Mouse (Mus musculus) embryonic facial prominence, embryonic 13.5 days (tissue): ENCODE results near the gene Med16. TPM values are rescaled to one million over a fixed set of nuclear protein-coding genes. Genes with fewer than 3 reads are reported as not detected.

Source experiments
- ATAC-seq: fragments of 200-750 bp; cut with Nextera tagmentation; 2 replicates; pipeline ENCODE4 v1.8.0; 2017; ENCODE audit warnings: low read depth; ENCODE audit not compliant: insufficient number of reproducible peaks, insufficient read depth, low FRiP score, low TSS enrichment
- H3K27ac ChIP-seq: fragments of 300-500 bp; sonication (generic); 2 replicates; pipeline ENCODE4 v1.5.1; 2015; ENCODE audit warnings: moderate library complexity, mild to moderate bottlenecking, inconsistent platforms
- H3K27me3 ChIP-seq: fragments of 300-500 bp; sonication (generic); 2 replicates; pipeline ENCODE4 v1.6.1; 2015; ENCODE audit warnings: mild to moderate bottlenecking, inconsistent platforms
- H3K36me3 ChIP-seq: fragments of 300-500 bp; sonication (generic); 2 replicates; pipeline ENCODE4 v1.6.1; 2015; ENCODE audit warnings: mild to moderate bottlenecking, inconsistent platforms
- H3K4me1 ChIP-seq: fragments of 300-500 bp; sonication (generic); 2 replicates; pipeline ENCODE4 v1.6.1; 2015; ENCODE audit warnings: inconsistent platforms
- H3K4me2 ChIP-seq: fragments of 300-500 bp; sonication (generic); 2 replicates; pipeline ENCODE4 v1.6.1; 2015; ENCODE audit warnings: moderate library complexity, mild to moderate bottlenecking, inconsistent platforms
- H3K4me3 ChIP-seq: fragments of 300-500 bp; sonication (generic); 2 replicates; pipeline ENCODE4 v1.5.1; 2015; ENCODE audit warnings: mild to moderate bottlenecking, inconsistent platforms
- H3K9ac ChIP-seq: fragments of 300-500 bp; sonication (generic); 2 replicates; pipeline ENCODE4 v1.6.1; 2015; ENCODE audit warnings: mild to moderate bottlenecking, inconsistent platforms
- H3K9me3 ChIP-seq: fragments of 300-500 bp; sonication (generic); 2 replicates; pipeline ENCODE4 v1.6.1; 2016; ENCODE audit warnings: inconsistent platforms
- WGBS: fragments of 180-500 bp; shearing (Covaris S2); methylation state at CpG from one replicate; pipeline ENCODE4 v1.1.7; 2015; ENCODE audit warnings: mixed read lengths; 5-methylcytosine and 5-hydroxymethylcytosine counted together
- polyA plus RNA-seq: library from polyadenylated mRNA; unstranded; fragments of >200 nt; fragmentation: Nextera tagmentation; extraction: Ambion mirVana; gene quantifications from 2 replicates; pipeline ENCODE4 v1.2.1, GENCODE M21; 2015

Med16 gene
- polyA plus RNA-seq, 1 experiment from 2014 or later: 49.3 TPM

DNA sequence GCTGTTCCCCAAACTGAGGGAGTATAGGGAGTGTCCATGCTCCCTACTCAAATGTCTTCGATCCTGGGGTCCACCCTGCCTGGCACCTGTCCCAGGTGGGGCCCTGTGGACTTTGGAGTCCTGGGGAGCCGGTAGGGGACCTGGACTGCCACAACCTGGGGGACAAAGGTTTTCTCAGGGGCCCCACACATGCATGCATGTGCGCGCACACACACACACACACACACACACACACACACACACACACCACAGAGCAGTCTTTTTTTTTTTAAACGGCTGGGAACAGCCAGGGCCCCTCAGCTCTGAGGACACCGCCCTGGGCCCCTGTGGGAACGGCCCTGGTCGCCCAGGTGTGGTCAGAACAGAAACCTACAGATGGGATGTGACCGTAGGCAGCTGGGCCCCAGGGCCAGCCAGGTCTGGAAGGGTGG is 34.8 kb upstream of the Med16 start:
- Histone ChIP-seq H3K36me3 (peaks cover 56% of the 10 kb centered on the region), H3K27ac (peak overlapping the region; percentile 33; the same call in 1 of the 2 replicates), H3K4me1 (peaks cover 50% of the 10 kb centered on the region), H3K27me3 (no peaks in the 10 kb centered on the region), H3K4me3 (no peak overlapping the region), H3K9me3 (no peaks in the 10 kb centered on the region), H3K4me2 (no peak overlapping the region), H3K9ac (no peak overlapping the region)
- 66% methylated on average over 9 of the region's 9 CpGs for whole genome bisulfite sequencing
- no peak for ATAC-seq

DNA sequence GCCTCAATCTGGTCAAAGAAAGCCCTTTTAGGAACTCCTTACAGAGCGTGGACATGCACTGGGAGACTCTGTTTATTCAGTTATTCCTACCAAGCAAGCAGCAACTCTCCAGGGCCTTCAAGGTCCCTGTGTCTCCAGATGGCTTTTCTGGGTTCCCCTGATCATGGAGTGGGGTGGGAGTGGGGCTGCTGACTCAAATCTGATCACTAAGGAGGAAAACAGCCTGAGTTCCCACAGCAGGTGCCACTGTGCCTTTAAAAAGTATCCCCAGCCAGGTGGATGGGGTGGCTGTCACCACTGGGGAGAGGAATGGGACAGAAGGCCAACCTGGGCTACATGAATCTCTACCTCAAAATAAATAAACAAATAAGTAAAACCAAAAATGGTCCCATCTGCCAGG is 34.3 kb upstream of the Med16 start:
- peaks cover 53% of the 10 kb centered on the region for H3K4me1 ChIP-seq
- no peak for ATAC-seq

DNA sequence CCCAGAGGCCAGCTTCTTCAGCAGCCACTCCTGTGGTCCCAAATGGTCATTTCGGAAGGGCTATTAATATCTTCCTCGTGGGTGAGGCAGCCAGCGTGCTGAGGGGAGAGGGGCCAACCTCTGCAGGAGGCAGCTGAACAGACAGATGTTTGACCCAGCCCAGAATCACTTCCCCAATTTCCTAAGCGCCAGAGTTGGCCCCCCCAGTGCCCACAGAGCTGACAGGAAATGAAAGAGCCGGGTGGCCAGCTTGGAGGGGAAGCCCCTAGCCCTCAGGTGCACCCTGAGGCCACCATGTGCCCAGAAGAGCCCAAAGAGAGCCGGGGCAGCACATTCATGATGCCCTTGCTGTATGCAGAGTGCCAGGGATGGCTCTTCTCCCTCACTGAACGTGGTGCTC is 32.0 kb upstream of the Med16 start:
- peaks cover 58% of the 10 kb centered on the region for H3K4me1 ChIP-seq

More for the DNA sequence above, 34.3 kb upstream of the Med16 start:
- WGBS: 84% methylated on average over 1 of the region's 1 CpGs
- Histone ChIP-seq H3K4me3 (no peak overlapping the region), H3K36me3 (peaks cover 55% of the 10 kb centered on the region), H3K4me2 (no peak overlapping the region), H3K27me3 (no peaks in the 10 kb centered on the region), H3K9me3 (no peaks in the 10 kb centered on the region), H3K27ac (peak overlapping the region; percentile 33; the same call in 1 of the 2 replicates), H3K9ac (no peak overlapping the region)

DNA sequence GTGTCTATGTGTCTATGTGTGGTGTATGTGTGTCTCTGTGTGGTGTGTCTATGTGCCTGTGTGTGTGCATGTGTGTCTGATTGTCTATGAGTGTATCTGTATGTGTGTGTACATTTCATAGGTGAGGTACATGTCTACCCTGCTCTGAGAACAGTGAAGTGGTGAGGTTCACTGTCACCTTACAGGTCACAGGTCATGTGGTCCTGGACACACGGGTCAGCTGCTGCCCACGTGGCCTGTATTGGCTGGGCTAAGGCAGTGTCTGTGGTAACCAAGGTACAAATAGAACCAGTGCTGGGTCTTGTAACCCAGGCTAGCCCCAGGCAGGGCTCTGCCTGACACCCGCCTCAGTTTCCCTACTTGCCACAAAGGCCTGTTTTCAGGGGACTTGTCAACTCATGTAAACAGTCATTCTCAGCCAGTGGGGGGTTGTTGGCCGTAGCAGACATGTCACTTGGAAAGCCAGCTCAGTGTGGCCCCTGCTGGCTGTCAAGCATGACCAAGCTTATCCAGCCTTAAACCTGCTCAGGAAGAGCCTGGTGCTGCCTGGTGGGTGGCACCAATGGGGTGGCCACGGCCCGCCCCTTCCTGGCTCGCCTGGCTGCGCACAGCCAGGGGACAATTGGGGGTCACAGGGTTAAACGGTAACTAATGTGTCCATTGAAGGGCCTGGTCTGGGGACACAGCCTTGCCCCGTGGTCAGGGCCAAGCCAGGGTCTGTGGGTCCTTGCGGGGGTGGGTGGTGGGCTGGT is 29.2 kb upstream of the Med16 start:
- Histone ChIP-seq H3K36me3 (peaks cover 65% of the 10 kb centered on the region), H3K27me3 (no peaks in the 10 kb centered on the region), H3K27ac (no peak overlapping the region), H3K9ac (peak overlapping the region; percentile 27; the same call in 1 of the 2 replicates), H3K4me1 (peaks cover 53% of the 10 kb centered on the region), H3K9me3 (no peaks in the 10 kb centered on the region), H3K4me2 (no peak overlapping the region), H3K4me3 (no peak overlapping the region)
- no peak for ATAC-seq
- 51% methylated on average over 11 of the region's 11 CpGs for WGBS

More for the DNA sequence above, 32.0 kb upstream of the Med16 start:
- no peaks in the 10 kb centered on the region for H3K9me3 ChIP-seq
- no peak overlapping the region for H3K4me2 ChIP-seq
- no peak overlapping the region for H3K27ac ChIP-seq
- no peak for ATAC-seq
- WGBS: 67% methylated on average over 7 of the region's 7 CpGs
- H3K4me3 ChIP-seq: no peak overlapping the region
- peaks cover 47% of the 10 kb centered on the region for H3K36me3 ChIP-seq
- H3K9ac ChIP-seq: no peak overlapping the region
- H3K27me3 ChIP-seq: no peaks in the 10 kb centered on the region

DNA sequence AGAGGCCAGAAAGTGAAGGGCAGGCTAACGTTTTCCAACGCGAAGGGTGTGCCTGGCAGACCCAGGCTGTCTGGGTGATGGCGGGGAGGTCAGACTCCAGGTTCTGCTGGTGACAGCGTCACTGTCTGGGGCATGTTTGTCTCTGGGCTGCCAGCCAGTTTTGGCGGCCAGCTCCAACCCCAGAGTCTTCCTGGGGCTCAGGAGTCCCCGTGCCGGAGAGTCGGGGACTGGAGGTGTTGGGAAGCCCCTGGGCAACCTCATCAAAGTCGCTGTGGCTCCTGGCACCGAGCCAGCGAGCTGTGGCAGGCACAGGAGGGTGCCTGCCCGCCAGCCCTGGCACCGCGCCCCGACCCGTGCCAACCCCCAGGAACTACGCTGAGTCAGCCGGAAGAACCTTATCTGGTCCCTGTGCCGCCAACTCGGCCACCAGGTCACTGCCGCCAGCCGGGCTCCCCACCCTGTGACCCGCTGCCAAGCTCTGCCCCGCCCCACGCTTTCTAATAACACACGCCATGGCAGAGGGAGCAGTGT is 28.3 kb upstream of the Med16 start:
- Histone ChIP-seq H3K36me3 (peaks cover 70% of the 10 kb centered on the region), H3K4me1 (peaks cover 61% of the 10 kb centered on the region), H3K4me3 (no peak overlapping the region), H3K9ac (0 out of 2 replicates have a peak overlapping the region, but pooled peaks have one; percentile 27), H3K27me3 (no peaks in the 10 kb centered on the region), H3K9me3 (no peaks in the 10 kb centered on the region), H3K4me2 (peak overlapping the region; percentile 1; the same call in 1 of the 2 replicates), H3K27ac (peak overlapping the region; percentile 35)
- WGBS: 68% methylated on average over 27 of the region's 27 CpGs
- ATAC-seq: no peak

DNA sequence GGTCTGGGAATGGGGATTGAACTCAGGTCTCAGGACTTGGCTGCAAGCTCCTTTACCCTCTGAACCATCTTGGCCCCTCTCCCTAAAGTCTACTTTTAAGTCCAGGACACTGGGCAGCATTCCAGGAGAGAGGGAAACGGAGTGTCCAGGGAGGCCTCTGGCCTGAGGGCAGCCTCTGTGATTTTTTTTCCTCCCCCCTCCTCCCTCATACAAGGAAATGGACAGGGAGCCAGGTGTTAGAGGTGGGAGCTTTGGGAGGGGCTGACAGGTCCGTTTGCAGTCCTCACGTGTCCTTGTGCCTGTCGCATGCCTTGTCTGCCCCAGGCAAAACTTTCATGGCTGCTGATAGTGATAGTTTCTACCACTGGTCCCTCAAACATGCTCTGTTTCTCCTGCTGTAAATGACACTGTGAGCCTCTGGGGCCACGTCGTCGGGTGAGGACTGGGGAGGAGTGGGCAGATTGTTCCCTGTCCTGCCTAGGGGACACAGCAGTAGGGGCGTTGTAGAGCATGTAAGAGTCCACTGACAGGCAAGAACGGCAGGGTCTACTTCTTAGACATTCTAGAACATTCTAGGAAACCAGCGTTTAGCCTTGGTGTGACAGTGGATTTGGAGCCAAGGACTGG is 27.7 kb upstream of the Med16 start:
- peak overlapping the region; percentile 1; the same call in 1 of the 2 replicates for H3K4me2 ChIP-seq
- peaks cover 65% of the 10 kb centered on the region for H3K4me1 ChIP-seq
- no peak overlapping the region for H3K4me3 ChIP-seq
- H3K27ac ChIP-seq: peak overlapping the region; percentile 35
- 56% methylated on average over 10 of the region's 10 CpGs for WGBS
- H3K9me3 ChIP-seq: no peaks in the 10 kb centered on the region
- H3K9ac ChIP-seq: 0 out of 2 replicates have a peak overlapping the region, but pooled peaks have one; percentile 21
- H3K27me3 ChIP-seq: no peaks in the 10 kb centered on the region
- ATAC-seq: no peak
- peaks cover 70% of the 10 kb centered on the region for H3K36me3 ChIP-seq

DNA sequence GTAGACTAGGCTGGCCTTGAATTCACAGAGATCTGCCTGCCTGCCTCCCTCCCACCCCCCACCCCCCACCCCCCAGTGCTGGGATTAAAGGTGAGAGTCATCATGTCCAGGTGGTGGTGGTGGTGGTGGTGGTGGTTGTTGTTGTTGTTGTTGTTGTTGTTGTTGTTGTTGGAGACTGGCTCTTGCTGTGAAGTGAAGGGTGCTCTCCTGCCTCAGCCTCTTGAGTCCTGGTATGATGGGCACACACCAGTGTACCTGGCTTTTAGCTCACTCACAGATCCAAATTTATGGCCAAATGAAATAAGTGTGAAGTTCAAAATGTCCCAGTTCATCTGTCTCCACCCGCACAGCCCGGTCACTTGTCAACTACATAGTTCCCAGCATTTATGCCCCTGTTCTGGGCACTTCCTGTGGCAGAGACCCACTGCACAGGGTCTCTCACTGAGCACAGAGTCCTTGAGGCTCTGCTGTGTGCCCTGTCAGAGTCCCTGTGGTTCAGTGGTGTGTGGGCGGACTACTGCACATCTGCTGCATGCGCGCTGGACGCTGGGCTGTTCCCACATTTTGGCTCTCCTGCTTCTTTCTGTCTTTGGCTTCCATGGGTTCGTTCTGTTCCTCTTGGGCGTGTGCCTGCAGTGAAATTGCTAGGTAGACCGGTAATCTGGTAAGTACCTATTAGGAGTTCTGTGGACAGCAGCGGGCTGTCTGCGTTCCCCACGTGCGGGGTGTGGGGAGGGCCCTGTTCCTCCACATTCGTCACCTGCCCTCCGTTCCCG is 26.3 kb upstream of the Med16 start:
- Histone ChIP-seq H3K4me3 (no peak overlapping the region), H3K9ac (no peak overlapping the region), H3K4me1 (peaks cover 66% of the 10 kb centered on the region), H3K27me3 (no peaks in the 10 kb centered on the region), H3K4me2 (no peak overlapping the region), H3K36me3 (peaks cover 65% of the 10 kb centered on the region), H3K27ac (peak overlapping the region; percentile 49; the same call in 1 of the 2 replicates), H3K9me3 (no peaks in the 10 kb centered on the region)
- ATAC-seq: no peak
- WGBS: 84% methylated on average over 16 of the region's 16 CpGs

DNA sequence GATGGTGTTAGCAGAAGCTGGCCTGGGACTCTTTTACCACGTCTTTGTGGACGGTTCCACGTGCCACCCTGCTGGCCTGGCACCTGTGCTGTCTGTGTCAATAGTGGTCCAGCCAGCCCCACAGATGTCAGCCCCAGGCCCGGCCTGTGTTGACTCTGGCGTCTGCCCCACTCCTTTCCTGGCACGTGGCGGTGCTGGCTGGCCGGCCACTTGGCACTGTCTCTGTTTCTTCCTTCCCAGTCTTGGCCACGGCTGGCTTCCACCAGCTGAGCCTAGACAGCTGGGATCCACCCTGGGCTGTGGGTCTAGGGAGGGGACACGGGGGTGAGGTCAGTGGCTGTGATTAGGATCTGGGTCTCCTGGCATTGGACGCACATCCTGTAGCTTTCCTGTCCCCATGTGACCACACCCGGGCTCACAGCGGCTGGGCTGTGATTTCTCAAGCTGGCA is 25.6 kb upstream of the Med16 start:
- H3K4me1 ChIP-seq: peaks cover 73% of the 10 kb centered on the region
- H3K36me3 ChIP-seq: peaks cover 58% of the 10 kb centered on the region
- no peak overlapping the region for H3K4me2 ChIP-seq
- no peak overlapping the region for H3K9ac ChIP-seq
- WGBS: 65% methylated on average over 13 of the region's 13 CpGs
- no peaks in the 10 kb centered on the region for H3K9me3 ChIP-seq
- H3K27me3 ChIP-seq: no peaks in the 10 kb centered on the region
- H3K4me3 ChIP-seq: no peak overlapping the region
- peak overlapping the region; percentile 49 for H3K27ac ChIP-seq
- ATAC-seq: no peak

DNA sequence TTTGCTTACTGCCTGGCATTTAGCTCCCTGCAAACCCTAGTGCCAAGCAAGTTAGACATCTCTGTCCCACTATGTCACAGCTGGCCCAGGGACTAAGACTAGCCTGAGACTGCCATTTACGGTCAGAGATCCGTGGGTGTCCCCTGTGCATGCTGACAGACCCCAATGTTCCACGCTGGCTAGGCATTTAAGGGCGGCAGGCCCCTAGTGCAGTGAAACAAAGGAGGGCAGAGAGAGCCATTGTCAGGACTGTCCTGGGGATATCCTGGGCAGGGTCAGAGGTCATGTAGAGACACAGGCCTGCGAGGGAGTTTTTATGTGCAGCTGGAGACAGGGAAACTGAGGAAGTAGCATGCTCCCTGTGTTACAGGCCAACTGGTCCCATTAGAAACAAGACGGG is 25.1 kb upstream of the Med16 start:
- H3K4me3 ChIP-seq: no peak overlapping the region
- H3K4me1 ChIP-seq: peaks cover 74% of the 10 kb centered on the region
- H3K9me3 ChIP-seq: no peaks in the 10 kb centered on the region
- peak overlapping the region; percentile 49 for H3K27ac ChIP-seq
- 59% methylated on average over 6 of the region's 6 CpGs for WGBS
- no peak overlapping the region; the same call in 1 of the 2 replicates for H3K9ac ChIP-seq
- no peak for ATAC-seq
- H3K36me3 ChIP-seq: peaks cover 58% of the 10 kb centered on the region
- H3K27me3 ChIP-seq: no peaks in the 10 kb centered on the region
- H3K4me2 ChIP-seq: no peak overlapping the region

DNA sequence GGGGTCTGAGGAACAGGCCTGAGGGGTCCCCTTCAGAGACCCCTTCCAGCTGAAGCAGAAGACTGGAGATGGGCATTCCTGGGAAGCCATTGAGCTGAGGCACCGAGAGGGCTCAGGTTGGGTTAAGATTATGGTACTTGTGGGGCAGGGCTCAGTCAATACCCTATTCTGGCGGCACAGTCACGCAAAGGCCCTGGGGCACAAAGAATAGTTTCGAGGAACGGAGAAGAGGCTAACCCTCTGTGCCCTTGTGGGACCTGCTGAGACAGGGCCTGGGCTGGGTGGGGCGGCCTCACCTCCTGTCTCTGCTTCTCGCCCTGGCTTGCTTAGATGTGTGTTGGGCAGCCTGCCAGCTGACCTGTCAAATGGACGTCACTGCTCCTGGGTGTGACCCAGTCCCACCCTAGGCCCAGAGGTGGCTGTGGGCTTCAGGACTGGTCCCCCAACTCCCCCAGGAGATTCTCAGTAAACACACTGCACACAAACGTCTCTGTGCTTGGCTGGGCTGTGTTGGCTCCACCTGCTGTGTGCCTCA is 24.5 kb upstream of the Med16 start:
- no peak overlapping the region for H3K4me3 ChIP-seq
- H3K27ac ChIP-seq: peak overlapping the region; percentile 62; the same call in 1 of the 2 replicates
- H3K9me3 ChIP-seq: no peaks in the 10 kb centered on the region
- H3K9ac ChIP-seq: peak overlapping the region; percentile 58; the same call in 1 of the 2 replicates
- ATAC-seq: no peak
- 44% methylated on average over 9 of the region's 9 CpGs for WGBS
- no peaks in the 10 kb centered on the region for H3K27me3 ChIP-seq
- 0 out of 2 replicates have a peak overlapping the region, but pooled peaks have one; percentile 18 for H3K4me2 ChIP-seq
- peaks cover 58% of the 10 kb centered on the region for H3K36me3 ChIP-seq
- peaks cover 75% of the 10 kb centered on the region for H3K4me1 ChIP-seq

DNA sequence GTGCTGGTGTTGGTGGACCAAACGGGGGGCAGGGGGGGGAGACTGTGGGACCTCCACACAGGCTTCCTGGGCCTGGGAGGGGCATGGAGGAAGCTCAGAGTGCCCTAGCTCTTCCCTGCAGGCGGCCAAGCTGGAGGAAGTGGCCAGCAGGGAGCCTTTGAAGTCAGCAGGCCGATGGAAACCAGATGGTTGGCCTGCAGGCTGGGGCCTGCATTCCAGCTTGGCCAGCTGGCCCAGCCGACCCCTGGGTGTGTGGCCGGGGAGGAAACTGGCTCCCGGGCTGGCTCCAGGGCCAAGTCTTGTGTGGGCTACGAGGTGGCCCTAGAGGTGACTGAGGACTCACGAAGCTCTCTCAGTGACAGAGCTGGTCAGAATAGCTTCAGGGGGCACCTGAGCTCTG is 24.0 kb upstream of the Med16 start:
- Histone ChIP-seq H3K9me3 (no peaks in the 10 kb centered on the region), H3K4me2 (0 out of 2 replicates have a peak overlapping the region, but pooled peaks have one; percentile 18)

More for the DNA sequence above, 24.0 kb upstream of the Med16 start:
- ATAC-seq: no peak
- H3K4me3 ChIP-seq: no peak overlapping the region
- H3K9ac ChIP-seq: peak overlapping the region; percentile 58; the same call in 1 of the 2 replicates
- peaks cover 70% of the 10 kb centered on the region for H3K4me1 ChIP-seq
- H3K27ac ChIP-seq: peak overlapping the region; percentile 62
- 25% methylated on average over 8 of the region's 8 CpGs for WGBS
- H3K36me3 ChIP-seq: peaks cover 53% of the 10 kb centered on the region
- H3K27me3 ChIP-seq: no peaks in the 10 kb centered on the region
